Mouse (Mus musculus): ENCODE measurements at regions not wholly inside any gene's neighbourhood (a gene's known extent, or its start where the extent isn't known, plus 50 kb on each side); places are given as distances from the start of the nearest gene placed in this dataset.
A peak's percentile ranks its signal among the peaks of the same experiment; 100 is the strongest.

DNA sequence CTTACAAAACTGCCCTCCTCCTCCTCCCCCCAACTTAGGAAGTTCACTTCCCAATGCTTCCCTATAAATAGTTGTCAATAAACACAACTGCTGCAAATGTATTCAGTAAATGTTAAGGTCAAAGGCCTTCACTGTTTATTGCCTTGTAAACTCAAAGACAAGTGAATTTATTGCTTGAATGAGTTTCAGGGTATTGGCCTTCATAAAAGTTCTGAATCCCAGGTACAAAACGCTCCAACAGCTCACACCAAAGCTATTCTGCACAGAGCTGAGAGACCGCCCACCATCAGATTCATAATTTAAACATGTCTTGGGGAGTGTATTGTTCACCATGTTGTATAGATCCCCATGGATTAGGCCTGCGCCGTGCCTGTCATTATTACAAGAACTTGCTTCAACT, 53.9 kb upstream of the Cdkn3 start:
- no peak for DNase-seq (ENCODE audit: low spot score in 2 of 2)

- DNase-seq (ENCODE audit: low spot score in 2 of 2), result peak; percentile 59 to 86
Observed at GRCm38 (mm10) chr14:46704316-46704751, 56.0 kb upstream of the Cdkn3 start.

GRCm38 (mm10) chr14:46702669-46703435, 57.5 kb upstream of the Cdkn3 start:
- DNase-seq (ENCODE audit: low spot score in 2 of 2), result peak in 1 of 2 experiments; percentile 35

DNA sequence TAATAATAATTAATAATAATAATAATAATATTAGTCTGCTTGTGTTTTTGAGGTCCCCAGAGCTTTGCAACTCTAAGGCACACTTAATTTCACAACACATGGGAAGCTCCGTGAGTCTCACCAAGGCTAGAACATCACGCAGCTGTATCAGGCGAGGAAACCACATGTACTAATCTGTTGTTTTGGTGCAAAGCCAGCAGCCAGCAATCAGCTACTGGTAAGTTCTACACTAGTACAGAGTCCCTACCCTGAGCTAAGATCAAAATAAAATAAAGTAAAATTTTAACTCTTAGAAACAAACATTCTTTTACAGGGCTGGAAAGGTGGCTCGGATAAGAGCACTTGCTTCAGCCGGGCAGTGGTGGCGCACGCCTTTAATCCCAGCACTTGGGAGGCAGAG, 67.8 kb upstream of the Cdkn3 start:
- no peak for DNase-seq (ENCODE audit: low spot score in 2 of 2)

DNA sequence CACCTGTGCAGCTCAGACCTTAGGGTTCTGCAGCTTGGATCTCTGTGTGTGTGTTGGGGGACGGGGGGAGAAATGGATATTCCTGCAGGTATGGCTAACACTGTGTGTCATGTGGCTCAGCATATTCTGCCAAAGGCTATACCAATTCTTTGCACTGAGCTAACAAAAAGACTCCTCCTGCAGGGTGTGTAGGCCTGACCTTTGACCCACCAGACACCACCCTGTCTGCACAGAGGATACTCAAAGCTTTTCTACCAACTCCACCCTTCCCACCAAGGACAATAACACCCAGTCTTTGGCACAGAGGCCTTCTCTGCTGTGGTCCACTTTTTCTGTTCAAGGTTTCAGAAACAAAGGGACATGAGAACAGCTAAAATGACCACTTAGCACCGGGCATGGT, 68.3 kb upstream of the Cdkn3 start:
- DNase-seq (ENCODE audit: low spot score in 2 of 2), result no peak

GRCm38 (mm10) chr14:46682728-46683127, 77.6 kb upstream of the Cdkn3 start:
- no peak for DNase-seq (ENCODE audit: low spot score in 2 of 2)

DNA sequence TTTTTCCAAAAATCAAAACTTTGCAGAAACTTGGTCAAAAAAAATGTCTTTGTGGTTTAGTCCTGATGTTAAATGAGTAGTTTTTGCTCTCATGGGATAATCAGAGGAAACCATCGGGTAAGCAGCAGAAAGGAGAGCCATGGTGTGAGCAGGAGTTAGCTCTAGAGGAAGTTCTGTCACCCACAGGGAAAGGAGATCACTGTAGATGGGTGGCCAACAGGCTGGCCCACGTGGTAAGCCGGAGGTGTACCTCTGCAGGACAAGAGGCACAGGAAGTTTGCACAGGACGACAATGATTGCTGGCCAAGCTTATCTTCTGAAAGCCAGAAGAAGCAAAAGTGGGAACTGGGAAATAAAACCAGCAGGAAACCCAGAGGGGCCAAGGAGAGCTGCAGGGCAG, 81.4 kb upstream of the Cdkn3 start:
- no peak for DNase-seq (ENCODE audit: low spot score in 2 of 2)

DNA sequence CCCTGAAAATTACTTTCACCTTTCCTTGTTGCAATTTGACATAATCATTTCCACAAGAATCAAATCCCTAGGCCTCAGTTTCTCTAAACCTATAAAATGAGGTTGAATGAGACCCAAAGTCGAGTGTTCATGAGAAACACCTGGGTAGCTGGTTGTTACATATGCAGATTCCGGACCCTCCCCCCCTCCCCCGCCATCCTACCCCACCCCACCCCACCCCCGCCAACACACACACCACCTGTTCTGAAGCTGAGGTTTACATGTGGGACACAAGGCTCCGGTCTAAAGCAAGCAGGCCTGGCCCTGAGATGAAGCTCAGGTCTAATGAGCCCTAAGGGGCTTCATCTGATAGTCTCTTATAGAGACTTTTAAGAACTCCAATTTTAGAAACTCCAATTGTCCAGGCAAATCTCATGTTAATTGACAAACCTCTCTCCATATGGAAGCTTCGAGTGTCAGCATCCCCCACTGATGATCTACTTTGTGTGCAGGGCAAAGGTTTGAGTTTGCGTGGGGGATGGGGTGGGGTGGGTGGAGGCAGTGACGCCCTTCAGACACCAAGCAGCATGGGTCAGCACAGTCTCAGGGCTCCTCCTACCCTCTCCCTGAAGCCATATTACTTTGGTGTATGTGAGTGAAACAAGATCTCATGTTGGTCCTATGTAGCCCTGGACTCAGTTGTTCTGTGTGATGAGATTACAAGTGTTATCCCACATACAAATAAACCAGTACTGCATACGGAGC, 88.7 kb upstream of the Cdkn3 start:
- DNase-seq (ENCODE audit: low spot score in 2 of 2), result no peak

DNA sequence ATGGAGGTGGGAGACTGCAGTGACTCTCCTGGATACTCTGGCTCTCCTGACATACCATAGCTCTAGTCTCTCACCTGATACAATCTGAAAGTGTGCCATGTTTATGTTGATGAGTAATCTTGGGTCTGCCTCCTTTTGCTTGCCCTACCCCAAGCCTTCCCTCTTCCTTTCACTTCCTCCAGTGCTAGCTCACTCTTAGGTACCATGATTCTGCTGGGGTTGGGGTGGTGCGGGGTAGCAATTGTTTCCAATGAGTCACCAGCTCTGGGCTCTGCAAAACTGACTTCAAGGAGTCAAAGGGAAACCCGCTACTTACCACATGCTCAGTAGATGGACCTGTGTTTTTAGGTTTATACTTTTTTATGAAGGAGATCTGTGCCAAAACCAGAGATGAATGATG, 89.3 kb upstream of the Cdkn3 start:
- DNase-seq (ENCODE audit: low spot score in 2 of 2), result no peak

- DNase-seq (ENCODE audit: low spot score in 2 of 2), result no peak
Observed at GRCm38 (mm10) chr14:46670221-46671046, 89.9 kb upstream of the Cdkn3 start.

- no peak for DNase-seq (ENCODE audit: low spot score in 2 of 2)
Observed at GRCm38 (mm10) chr14:46668275-46668674, 92.1 kb upstream of the Cdkn3 start.

- no peak for DNase-seq (ENCODE audit: low spot score in 2 of 2)
Observed at GRCm38 (mm10) chr14:46664305-46664704, 96.0 kb upstream of the Cdkn3 start.

DNA sequence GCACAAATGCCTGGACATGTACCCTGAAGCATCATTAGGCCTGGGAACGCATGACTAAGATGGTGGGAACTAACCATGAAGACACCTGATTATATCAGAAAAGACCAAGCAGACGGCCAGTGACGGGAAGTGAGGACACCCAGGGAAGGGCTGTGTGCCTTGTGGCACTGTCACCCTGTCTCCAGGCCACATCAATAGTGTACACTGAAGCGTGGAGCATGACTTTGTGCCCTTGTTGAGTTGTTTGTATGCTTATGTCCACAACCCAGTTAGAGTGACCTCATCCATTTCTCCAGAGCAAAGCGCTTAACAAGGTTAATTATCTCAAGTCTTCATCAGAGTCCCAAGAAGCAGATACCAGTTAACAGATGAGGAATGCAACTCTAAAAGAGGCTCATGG, 96.8 kb upstream of the Cdkn3 start:
- DNase-seq (ENCODE audit: low spot score in 2 of 2), result no peak

- DNase-seq (ENCODE audit: low spot score in 2 of 2), result no peak
Observed at GRCm38 (mm10) chr14:46661792-46662545, 98.4 kb upstream of the Cdkn3 start.

- no peak for DNase-seq (ENCODE audit: low spot score in 2 of 2)
Observed at GRCm38 (mm10) chr14:46661118-46661791, 99.1 kb upstream of the Cdkn3 start.

GRCm38 (mm10) chr14:46659365-46659764, 101.0 kb upstream of the Cdkn3 start:
- no peak for DNase-seq (ENCODE audit: low spot score in 2 of 2)

DNA sequence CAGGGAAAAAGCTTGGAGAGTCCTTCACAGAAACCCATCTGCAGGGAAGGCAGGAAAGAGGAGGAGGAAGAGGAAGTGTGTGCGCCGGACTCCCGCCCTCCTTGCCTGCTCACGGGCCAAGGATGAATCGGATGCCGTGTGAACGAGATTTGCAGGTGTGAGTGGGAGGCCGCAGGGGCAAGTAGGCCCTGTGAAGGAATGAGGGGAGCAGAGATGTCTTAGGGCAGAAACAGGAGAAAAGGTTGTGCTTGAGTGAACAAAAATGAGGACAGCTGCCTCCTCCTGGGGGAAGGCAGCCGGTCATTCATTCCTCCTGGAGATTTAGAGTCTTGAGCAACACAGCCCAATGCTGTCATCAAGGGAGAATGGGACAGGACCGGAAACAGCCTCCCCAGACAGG, 104.1 kb upstream of the Cdkn3 start:
- DNase-seq (ENCODE audit: low spot score in 2 of 2), result no peak

DNA sequence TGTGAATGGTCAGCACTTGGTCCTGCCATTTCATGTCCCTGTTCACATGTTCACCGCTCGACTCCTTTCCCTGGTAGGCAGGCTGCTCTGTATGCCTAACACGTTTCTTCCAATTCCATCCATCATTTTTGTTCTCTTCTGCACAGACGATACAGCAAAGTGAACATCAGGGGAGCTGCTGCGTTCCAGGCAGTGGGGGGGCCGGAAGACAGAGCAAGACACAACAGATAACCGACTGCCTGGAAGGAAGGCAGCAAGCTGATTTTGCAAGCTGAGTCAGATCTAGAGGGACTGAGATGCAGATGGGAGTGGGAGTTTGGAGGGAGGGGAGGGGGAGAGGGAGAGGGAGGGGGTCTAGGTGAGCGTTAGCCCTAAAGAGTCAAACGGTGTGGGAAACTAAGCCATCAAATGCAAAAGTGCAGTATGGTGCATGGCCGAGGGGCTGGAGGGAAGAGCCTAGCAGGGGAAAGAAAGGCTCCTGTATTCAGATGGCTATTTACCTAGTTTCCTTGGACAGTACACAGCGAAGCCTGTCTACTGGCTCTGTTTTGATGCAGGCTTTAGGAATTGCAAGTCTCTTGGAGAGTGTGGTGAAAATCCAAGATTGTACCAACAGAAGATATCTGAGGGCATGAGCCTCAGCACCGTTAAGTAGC, 112.9 kb upstream of the Cdkn3 start:
- no peak for DNase-seq (ENCODE audit: low spot score in 2 of 2)

GRCm38 (mm10) chr14:46646673-46647318, 113.5 kb upstream of the Cdkn3 start:
- no peak for DNase-seq (ENCODE audit: low spot score in 2 of 2)
